Mouse (Mus musculus) lung, postnatal 0 days (tissue): ENCODE measurements at regions not wholly inside any gene's neighbourhood (a gene's known extent, or its start where the extent isn't known, plus 50 kb on each side); places are given as distances from the start of the nearest gene placed in this dataset.
"Not testable (repeated sequence)": the region's sequence is repeated elsewhere in the genome, so short reads cannot be mapped to it uniquely, and the experiment has no call there.

Experiments used
- ATAC-seq: fragments of 200-750 bp; cut with Nextera tagmentation; 2 replicates; pipeline ENCODE4 v1.8.0; 2017; ENCODE audit warnings: moderate library complexity
- DNase-seq: peaks from one replicate; pipeline ENCODE4 v3.0.0-alpha.2; 2016; ENCODE audit warnings: low spot score
- H3K27ac ChIP-seq: fragments of 300-500 bp; sonication (generic); 2 replicates; pipeline ENCODE4 v1.5.1; 2014; ENCODE audit warnings: antibody characterized with exemption, mild to moderate bottlenecking, low read length, mixed read lengths
- H3K27me3 ChIP-seq: fragments of 300-500 bp; sonication (generic); replicated peaks from 2 replicates; pipeline ENCODE4 v1.6.1; 2014; ENCODE audit warnings: low read length, mixed read lengths; ENCODE audit not compliant: insufficient read depth
- H3K36me3 ChIP-seq: fragments of 300-500 bp; sonication (generic); 2 replicates; pipeline ENCODE4 v1.6.1; 2014; ENCODE audit warnings: low read length, mixed read lengths; ENCODE audit not compliant: insufficient read depth
- H3K4me1 ChIP-seq: fragments of 300-500 bp; sonication (generic); 2 replicates; pipeline ENCODE4 v1.6.1; 2014; ENCODE audit warnings: antibody characterized with exemption, low read depth, low read length, mixed read lengths; ENCODE audit not compliant: insufficient read depth
- H3K4me2 ChIP-seq: fragments of 300-500 bp; sonication (generic); replicated peaks from 2 replicates; pipeline ENCODE4 v1.6.1; 2014; ENCODE audit warnings: low read depth, mild to moderate bottlenecking, low read length, moderate library complexity, mixed read lengths
- H3K4me3 ChIP-seq: fragments of 300-500 bp; sonication (generic); 2 replicates; pipeline ENCODE4 v1.5.1; 2014; ENCODE audit warnings: low read depth, low read length
- H3K9ac ChIP-seq: fragments of 300-500 bp; sonication (generic); replicated peaks from 2 replicates; pipeline ENCODE4 v1.6.1; 2014; ENCODE audit warnings: low read depth, mild to moderate bottlenecking
- H3K9me3 ChIP-seq: fragments of 300-500 bp; sonication (generic); 2 replicates; pipeline ENCODE4 v1.6.1; 2016; ENCODE audit warnings: low read length, mixed read lengths
- CTCF ChIP-seq: IDR thresholded peaks from 2 replicates; pipeline ENCODE4 v1.5.1; 2016; ENCODE audit warnings: antibody characterized with exemption, mild to moderate bottlenecking
- EP300 ChIP-seq: IDR thresholded peaks from 2 replicates; pipeline ENCODE4 v1.6.1; 2016; ENCODE audit warnings: antibody characterized with exemption, mild to moderate bottlenecking, control low read depth
- WGBS: fragments of 180-500 bp; shearing (Covaris S2); extraction: QIAGEN DNeasy Blood & Tissue Kit; methylation state at CpG from one replicate; pipeline ENCODE4 v1.1.7; 2014; 5-methylcytosine and 5-hydroxymethylcytosine counted together

GRCm38 (mm10) chr8:88064414-88065110 is 54.0 kb upstream of the Cnep1r1 start:
- H3K27me3 ChIP-seq, result no peaks in the 10 kb centered on the region
- H3K27ac ChIP-seq, result no peak overlapping the region
- no peak for DNase-seq
- 81% methylated on average over 13 of the region's 13 CpGs for WGBS
- ATAC-seq, result no peak
- no peak overlapping the region for H3K4me2 ChIP-seq
- H3K4me3 ChIP-seq, result no peak overlapping the region
- H3K9me3 ChIP-seq, result no peaks in the 10 kb centered on the region
- H3K9ac ChIP-seq, result no peak overlapping the region
- H3K36me3 ChIP-seq, result no peaks in the 10 kb centered on the region
- H3K4me1 ChIP-seq, result no peaks in the 10 kb centered on the region
- TF ChIP-seq EP300, result no peak
- no peak for TF ChIP-seq CTCF

- H3K9ac ChIP-seq, H3K4me1 ChIP-seq, H3K4me2 ChIP-seq, ATAC-seq, H3K27ac ChIP-seq, H3K36me3 ChIP-seq, H3K27me3 ChIP-seq, DNase-seq, H3K4me3 ChIP-seq, H3K9me3 ChIP-seq: not testable (repeated sequence)
- WGBS, result 94% methylated on average over 1 of the region's 1 CpGs
Measured at GRCm38 (mm10) chr8:88059107-88059506, 59.5 kb upstream of the Cnep1r1 start.

- Histone ChIP-seq H3K4me3 (no peak overlapping the region), H3K27me3 (no peaks in the 10 kb centered on the region), H3K9ac (no peak overlapping the region), H3K9me3 (no peaks in the 10 kb centered on the region), H3K36me3 (no peaks in the 10 kb centered on the region), H3K4me2 (no peak overlapping the region), H3K4me1 (no peaks in the 10 kb centered on the region), H3K27ac (no peak overlapping the region)
- ATAC-seq, result peak; percentile 48; the same call in 1 of the 2 replicates
- DNase-seq, result peak; percentile 31
- TF ChIP-seq CTCF (no peak), EP300 (no peak)
- 67% methylated on average over 7 of the region's 7 CpGs for WGBS
Measured at GRCm38 (mm10) chr8:88057686-88058234, 60.8 kb upstream of the Cnep1r1 start.

GRCm38 (mm10) chr8:88050651-88051050 is 67.9 kb upstream of the Cnep1r1 start:
- H3K4me2 ChIP-seq, result no peak overlapping the region
- no peaks in the 10 kb centered on the region for H3K9me3 ChIP-seq
- ATAC-seq (no peak), DNase-seq (no peak)
- TF ChIP-seq EP300 (no peak), CTCF (no peak)
- no peaks in the 10 kb centered on the region for H3K4me1 ChIP-seq
- no peak overlapping the region for H3K9ac ChIP-seq
- no peaks in the 10 kb centered on the region for H3K27me3 ChIP-seq
- no peak overlapping the region for H3K4me3 ChIP-seq
- 42% methylated on average over 10 of the region's 10 CpGs for WGBS
- no peaks in the 10 kb centered on the region for H3K36me3 ChIP-seq
- H3K27ac ChIP-seq, result no peak overlapping the region

GRCm38 (mm10) chr8:88049091-88049490 is 69.5 kb upstream of the Cnep1r1 start:
- Histone ChIP-seq H3K4me3 (no peak overlapping the region), H3K4me1 (no peaks in the 10 kb centered on the region), H3K9me3 (no peaks in the 10 kb centered on the region), H3K27ac (no peak overlapping the region), H3K36me3 (no peaks in the 10 kb centered on the region), H3K9ac (no peak overlapping the region), H3K27me3 (no peaks in the 10 kb centered on the region), H3K4me2 (no peak overlapping the region)
- DNase-seq, result peak; percentile 9
- ATAC-seq, result no peak
- TF ChIP-seq CTCF, result no peak
- no peak for TF ChIP-seq EP300
- WGBS, result 48% methylated on average over 5 of the region's 5 CpGs

GRCm38 (mm10) chr8:88045995-88046394 is 72.6 kb upstream of the Cnep1r1 start:
- peak; percentile 54 for DNase-seq
- no peak overlapping the region for H3K4me2 ChIP-seq
- TF ChIP-seq EP300 (no peak), CTCF (no peak)
- no peak overlapping the region for H3K9ac ChIP-seq
- peak; percentile 52 for ATAC-seq
- no peak overlapping the region for H3K27ac ChIP-seq
- H3K9me3 ChIP-seq, result no peaks in the 10 kb centered on the region
- 58% methylated on average over 4 of the region's 4 CpGs for WGBS
- no peaks in the 10 kb centered on the region for H3K4me1 ChIP-seq
- no peak overlapping the region for H3K4me3 ChIP-seq
- H3K27me3 ChIP-seq, result no peaks in the 10 kb centered on the region
- H3K36me3 ChIP-seq, result no peaks in the 10 kb centered on the region
